Mouse (Mus musculus) ES-CJ7 (cell line): Measurements from ENCODE around the gene Olfr183.
"Not testable (repeated sequence)": the region's sequence is repeated elsewhere in the genome, so short reads cannot be mapped to it uniquely, and the experiment has no call there.

Source experiments
- DNase-seq: peaks from one replicate; pipeline ENCODE4 v3.0.0; 2011; ENCODE audit warnings: low read depth, low spot score

The Olfr183 gene

GRCm38 (mm10) chr16:58995057-58995456 lies at the start of gene Olfr183:
TSS of gene Olfr183 (plus strand) at chr16:58995357.
- DNase-seq: no peak

DNA sequence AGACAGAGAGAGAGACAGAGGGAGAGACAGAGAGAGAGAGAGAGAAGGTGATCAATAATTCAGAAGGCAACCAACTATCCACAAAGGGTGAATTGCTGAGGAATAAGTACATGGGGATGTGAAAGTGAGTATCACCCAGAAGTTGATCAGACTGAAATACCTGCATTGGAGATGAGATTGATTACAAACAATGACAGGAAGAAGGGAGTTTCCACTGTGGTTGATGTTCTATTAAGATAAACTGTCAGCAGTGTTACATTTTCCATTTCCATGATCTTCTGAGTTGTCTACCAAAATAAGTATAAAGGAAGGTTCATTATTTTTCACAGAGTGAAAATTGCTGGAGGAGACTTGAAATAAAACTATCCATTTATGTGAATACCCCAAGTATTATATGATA lies 12.0 kb downstream of the Olfr183 start:
- no peak for DNase-seq

DNA sequence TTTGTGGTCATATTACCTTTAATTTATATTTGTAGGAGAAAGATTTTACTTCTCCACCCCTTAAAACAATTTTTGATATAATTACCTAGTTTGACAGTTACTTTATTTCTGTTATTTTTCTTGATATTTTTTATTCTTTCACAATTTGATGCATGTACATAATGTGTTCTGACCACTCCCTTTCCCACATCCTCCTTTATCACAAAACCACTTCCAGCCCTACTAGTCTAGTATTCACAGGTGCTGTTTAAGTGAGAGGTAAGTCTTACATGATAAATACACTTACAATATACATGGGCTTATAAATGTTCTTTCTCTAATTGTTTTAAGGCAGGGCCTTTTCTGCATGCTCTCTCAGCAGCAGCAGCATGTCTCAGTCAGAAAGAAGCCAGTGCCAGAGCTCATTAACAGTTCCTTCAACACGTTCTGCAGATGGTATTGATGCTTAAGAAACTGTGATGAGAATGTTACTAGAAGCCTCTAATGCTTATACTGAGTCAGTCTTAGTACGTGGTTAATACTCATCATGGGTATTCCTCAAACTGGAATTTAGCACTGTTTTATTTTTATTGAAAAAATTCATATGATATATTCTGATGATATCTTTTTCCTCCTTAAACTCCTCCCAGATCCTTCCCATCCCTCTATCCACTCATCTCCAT lies 18.3 kb downstream of the Olfr183 start:
- no peak for DNase-seq

DNA sequence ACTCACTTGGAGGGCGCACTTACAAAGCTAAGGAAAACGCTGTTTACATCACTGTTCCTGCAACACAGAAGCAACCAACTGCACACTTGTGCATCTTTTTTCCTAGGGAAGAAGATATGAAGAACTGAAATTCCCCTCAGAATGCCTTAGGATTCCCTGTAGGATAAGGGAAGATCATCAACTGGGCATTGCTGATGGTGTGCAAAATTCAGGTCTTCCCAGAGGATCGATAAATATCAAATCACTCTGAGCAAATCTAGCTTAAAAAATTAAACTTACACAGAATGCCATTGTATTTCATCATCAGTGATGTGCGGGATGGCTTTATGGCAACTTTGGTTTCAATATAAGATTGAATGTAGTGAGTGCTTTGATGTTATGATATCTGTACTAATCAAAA lies 35.0 kb downstream of the Olfr183 start, which contains the start of gene Olfr186:
Gene Olfr186, minus strand, starts transcription at position 101 of the 400 bp plus-strand sequence.
- DNase-seq: no peak

DNA sequence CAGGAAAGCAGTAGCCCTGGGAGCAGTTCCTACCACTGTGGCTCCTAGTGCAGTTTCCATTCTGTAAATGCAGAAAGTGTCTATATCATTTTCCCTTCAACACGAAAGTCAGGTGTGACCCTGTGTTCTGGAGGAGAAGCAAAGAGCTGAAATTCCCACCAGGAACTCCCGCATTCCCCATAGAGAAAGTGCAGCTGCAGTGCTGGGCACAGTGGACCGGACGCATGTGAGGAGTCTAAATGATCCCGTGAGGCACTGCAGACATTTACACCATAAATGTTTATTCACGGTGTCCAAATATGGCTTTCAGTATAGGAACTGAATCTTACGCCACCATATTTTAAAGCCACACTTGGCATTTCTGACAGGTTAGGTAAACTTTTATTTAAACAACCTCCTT lies 44.6 kb downstream of the Olfr183 start, which contains the start of gene Olfr187:
Gene Olfr187, minus strand, starts transcription at position 58 of the 400 bp plus-strand sequence.
- DNase-seq: no peak

GRCm38 (mm10) chr16:59045835-59046234 lies 50.7 kb downstream of the Olfr183 start:
- DNase-seq: no peak

- no peak for DNase-seq
These were observed 52.4 kb downstream of the Olfr183 start for GRCm38 (mm10) chr16:59047579-59047978.

GRCm38 (mm10) chr16:59048860-59049259 lies 53.7 kb downstream of the Olfr183 start:
- no peak for DNase-seq

- not testable (repeated sequence) for DNase-seq
These were observed 54.1 kb downstream of the Olfr183 start for GRCm38 (mm10) chr16:59049286-59049685.
